In genomic region chr8:116927880-116928279, GRCm38 (mm10) we compare ENCODE assay signal across 8 mouse cellular contexts. TPM values are rescaled to one million over a fixed set of nuclear protein-coding genes. Genes with fewer than 3 reads are reported as not detected.
A peak's percentile ranks its signal among the peaks of the same experiment; 100 is the strongest.
DNase-seq lines count a peak whose midpoint lies in the region; ATAC-seq lines count a peak whose summit lies in the region.
"Had no signal": no experiment of that assay in that cellular context is flagged by ENCODE, and none has a peak within 500 bp of the region (broad histone marks: within the 10 kb centered on the region; RNA-seq: fewer than 3 reads in every experiment).

No protein-coding gene starts in this region.

- peak; percentile 25 for DNase-seq in midbrain, embryonic 10.5 days (ENCODE audit: low spot score)
- no peak for DNase-seq in midbrain, embryonic 11.5 days (ENCODE audit: low spot score, missing footprints)
- peak; percentile 46 for DNase-seq in adrenal gland, adult 2 months
- DNase-seq in lung, postnatal 4 days = peak; percentile 35 to 68
- peak; percentile 73 for DNase-seq in thymus, postnatal 25 days
- DNase-seq in urinary bladder, adult 18-20 months (ENCODE audit: low spot score in 2 of 2) = no peak

- no peaks in the 10 kb centered on the region; the same call in 1 of the 2 replicates for H3K4me1 ChIP-seq in midbrain, embryonic 10.5 days
- no peaks in the 10 kb centered on the region for H3K4me1 ChIP-seq in midbrain, embryonic 11.5 days (ENCODE audit: control insufficient read depth, insufficient read depth, low read length)
- H3K4me1 ChIP-seq: heart, embryonic 13.5 days had no signal

- peaks cover 93% of the 10 kb centered on the region for H3K36me3 ChIP-seq in midbrain, embryonic 10.5 days
- H3K36me3 ChIP-seq in midbrain, embryonic 11.5 days (ENCODE audit: control insufficient read depth, insufficient read depth, low read length) = peaks cover 8% of the 10 kb centered on the region

- no peak overlapping the region for H3K4me2 ChIP-seq in midbrain, embryonic 11.5 days
- H3K4me2 ChIP-seq: heart, embryonic 13.5 days had no signal

- no peak for ATAC-seq in midbrain, embryonic 11.5 days (ENCODE audit: low FRiP score)
- peak; percentile 88 for ATAC-seq in granulocyte monocyte progenitor cell, adult 5-6 weeks (replicated peaks; ENCODE audit: poor library complexity, severe bottlenecking)

- H3K4me3 ChIP-seq in midbrain, embryonic 10.5 days = no peak overlapping the region
- H3K4me3 ChIP-seq in midbrain, embryonic 11.5 days (ENCODE audit: low read depth, low read length) = no peak overlapping the region
- H3K4me3 ChIP-seq: heart, embryonic 13.5 days had no signal

- WGBS in midbrain, embryonic 10.5 days = 83% methylated on average over 9 of the region's 9 CpGs
- WGBS in midbrain, embryonic 11.5 days = 81% methylated on average over 9 of the region's 9 CpGs

- H3K27ac ChIP-seq in midbrain, embryonic 10.5 days (replicated peaks) = no peak overlapping the region
- H3K27ac ChIP-seq in midbrain, embryonic 11.5 days (ENCODE audit: low read depth, low read length) = no peak overlapping the region
- H3K27ac ChIP-seq: heart, embryonic 13.5 days had no signal

- no peak overlapping the region for H3K9ac ChIP-seq in midbrain, embryonic 11.5 days (ENCODE audit: low read length)
- H3K9ac ChIP-seq: heart, embryonic 13.5 days had no signal

- H3K9me3 ChIP-seq in midbrain, embryonic 10.5 days (replicated peaks) = no peaks in the 10 kb centered on the region
- no peaks in the 10 kb centered on the region for H3K9me3 ChIP-seq in midbrain, embryonic 11.5 days (ENCODE audit: control insufficient read depth, low read length)
- H3K9me3 ChIP-seq: heart, embryonic 13.5 days had no signal

- H3K27me3 ChIP-seq in midbrain, embryonic 10.5 days (ENCODE audit: low read depth, poor library complexity, severe bottlenecking) = no peaks in the 10 kb centered on the region
- no peaks in the 10 kb centered on the region for H3K27me3 ChIP-seq in midbrain, embryonic 11.5 days (ENCODE audit: control insufficient read depth, insufficient read depth, low read length)
- H3K27me3 ChIP-seq: heart, embryonic 13.5 days had no signal

RNA-seq across cellular contexts. Expression of gene Cenpn, which starts 6.3 kb away (rescaled TPM):
- 61.5 and 71.6 TPM in 2 replicates for polyA plus RNA-seq in midbrain, embryonic 10.5 days (2016; fragmentation: Nextera tagmentation; extraction: Ambion mirVana)
- polyA plus RNA-seq in midbrain, embryonic 11.5 days (2014; fragmentation: Nextera tagmentation; extraction: Ambion mirVana) = 53.0 and 54.0 TPM in 2 replicates
- 1 to 10 TPM; 3.3 to 3.9 TPM for total RNA-seq in adrenal gland, adult 2 months (2021)
- 1.7 and 2.6 TPM in 2 replicates for polyA plus RNA-seq in adrenal gland, adult 2 months (2012; rRNA removed)
- 22.0 and 38.4 TPM in 2 replicates for total RNA-seq in granulocyte monocyte progenitor cell, adult 5-6 weeks (2014; fragmentation: Nextera tagmentation)
- 33.9 and 43.1 TPM in 2 replicates for total RNA-seq in granulocyte monocyte progenitor cell, adult 5-6 weeks (2017)

RNA-seq across cellular contexts. Expression of gene Cmc2, which starts 6.6 kb away (rescaled TPM):
- 74.6 and 81.5 TPM in 2 replicates for polyA plus RNA-seq in midbrain, embryonic 10.5 days (2016; fragmentation: Nextera tagmentation; extraction: Ambion mirVana)
- polyA plus RNA-seq in midbrain, embryonic 11.5 days (2014; fragmentation: Nextera tagmentation; extraction: Ambion mirVana) = 77.6 and 79.5 TPM in 2 replicates
- 10 to 100 TPM; 55.5 to 72.8 TPM for total RNA-seq in adrenal gland, adult 2 months (2021)
- polyA plus RNA-seq in adrenal gland, adult 2 months (2012; rRNA removed) = 6.9 and 7.6 TPM in 2 replicates
- 35.6 and 51.4 TPM in 2 replicates for total RNA-seq in granulocyte monocyte progenitor cell, adult 5-6 weeks (2014; fragmentation: Nextera tagmentation)
- 50.7 and 58.2 TPM in 2 replicates for total RNA-seq in granulocyte monocyte progenitor cell, adult 5-6 weeks (2017)

RNA-seq across cellular contexts. Expression of gene Atmin, which starts 15.3 kb away (rescaled TPM):
- 12.6 and 15.3 TPM in 2 replicates for polyA plus RNA-seq in midbrain, embryonic 10.5 days (2016; fragmentation: Nextera tagmentation; extraction: Ambion mirVana)
- polyA plus RNA-seq in midbrain, embryonic 11.5 days (2014; fragmentation: Nextera tagmentation; extraction: Ambion mirVana) = 16.8 and 17.5 TPM in 2 replicates
- 10 to 100 TPM; 23.6 to 23.7 TPM for total RNA-seq in adrenal gland, adult 2 months (2021)
- 10.1 and 10.4 TPM in 2 replicates for polyA plus RNA-seq in adrenal gland, adult 2 months (2012; rRNA removed)
- 9.8 and 10.8 TPM in 2 replicates for total RNA-seq in granulocyte monocyte progenitor cell, adult 5-6 weeks (2014; fragmentation: Nextera tagmentation)
- 10.6 and 15.1 TPM in 2 replicates for total RNA-seq in granulocyte monocyte progenitor cell, adult 5-6 weeks (2017)

RNA-seq across cellular contexts. Expression of gene 1700030J22Rik, which starts 50.9 kb away (rescaled TPM):
- polyA plus RNA-seq in midbrain, embryonic 10.5 days (2016; fragmentation: Nextera tagmentation; extraction: Ambion mirVana) = 2.8 and 3.6 TPM in 2 replicates
- 2.7 and 3.8 TPM in 2 replicates for polyA plus RNA-seq in midbrain, embryonic 11.5 days (2014; fragmentation: Nextera tagmentation; extraction: Ambion mirVana)
- total RNA-seq in adrenal gland, adult 2 months (2021) = 1 to 10 TPM; 1.6 to 2.8 TPM
- 0.18 and 0.32 TPM in 2 replicates for polyA plus RNA-seq in adrenal gland, adult 2 months (2012; rRNA removed)
- total RNA-seq in granulocyte monocyte progenitor cell, adult 5-6 weeks (2014; fragmentation: Nextera tagmentation) = not detected in 2 replicates
- total RNA-seq in granulocyte monocyte progenitor cell, adult 5-6 weeks (2017) = 0.82 TPM in 1 of 2 replicates, not detected in the other

Comparison
In these comparisons a context has a peak if more than half of its experiments do, and no peak if none do; other contexts are left out.
1. DNase-seq: peak in midbrain, embryonic 10.5 days (single experiment), adrenal gland, adult 2 months (single experiment), lung, postnatal 4 days (2 of 2) and thymus, postnatal 25 days (single experiment); none in midbrain, embryonic 11.5 days (single experiment) and urinary bladder, adult 18-20 months (0 of 2).
2. RNA of gene Cenpn, which starts 6.3 kb away (polyA plus RNA-seq): 61.5 to 71.6 TPM in midbrain, embryonic 10.5 days and 53.0 to 54.0 TPM in midbrain, embryonic 11.5 days; 1.7 to 2.6 TPM in adrenal gland, adult 2 months; every median in the first group is over 10 times any median in the second.